Mouse (Mus musculus) large intestine, adult 2 months (tissue): ENCODE measurements around the gene Mrps27. TPM values are rescaled to one million over a fixed set of nuclear protein-coding genes. Genes with fewer than 3 reads are reported as not detected.

Experiments used
- DNase-seq: peaks from one replicate; pipeline ENCODE4 v3.0.0-alpha.2; 2012; ENCODE audit warnings: low read depth, low spot score
- WGBS: fragments of 180-500 bp; shearing (Covaris S2); methylation state at CpG from one replicate; pipeline ENCODE4 v1.1.7; 2018; 5-methylcytosine and 5-hydroxymethylcytosine counted together
- polyA plus RNA-seq: library from polyadenylated mRNA; depleted of rRNA; stranded (reverse); fragments of >200 nt; gene quantifications from 2 replicates; pipeline ENCODE4 v1.2.3, GENCODE M21; 2012

The Mrps27 gene
- polyA plus RNA-seq, 1 experiment = 18.2 TPM

- WGBS = 79% methylated on average over 7 of the region's 7 CpGs
- no peak for DNase-seq
These were observed 40.1 kb downstream of the Mrps27 start for GRCm38 (mm10) chr13:99384555-99385203.

GRCm38 (mm10) chr13:99385911-99386310, 41.3 kb downstream of the Mrps27 start:
- WGBS = 88% methylated on average over 6 of the region's 6 CpGs
- no peak for DNase-seq

GRCm38 (mm10) chr13:99386341-99386740, 41.8 kb downstream of the Mrps27 start:
- 91% methylated on average over 7 of the region's 7 CpGs for WGBS
- DNase-seq = no peak

GRCm38 (mm10) chr13:99387901-99388811, 43.6 kb downstream of the Mrps27 start:
- no peak for DNase-seq
- WGBS = 76% methylated on average over 7 of the region's 7 CpGs

- DNase-seq = no peak
- WGBS = 65% methylated on average over 3 of the region's 3 CpGs
These were observed 46.8 kb downstream of the Mrps27 start for GRCm38 (mm10) chr13:99391417-99391816.

- WGBS = 88% methylated on average over 3 of the region's 3 CpGs
- no peak for DNase-seq
These were observed 48.5 kb downstream of the Mrps27 start for GRCm38 (mm10) chr13:99393128-99393527.

- 76% methylated on average over 3 of the region's 3 CpGs for WGBS
- DNase-seq = no peak
These were observed 50.1 kb downstream of the Mrps27 start for GRCm38 (mm10) chr13:99394694-99395093.

GRCm38 (mm10) chr13:99395531-99395930, 50.9 kb downstream of the Mrps27 start:
- no peak for DNase-seq
- 88% methylated on average over 12 of the region's 12 CpGs for WGBS

GRCm38 (mm10) chr13:99397228-99397627, 52.6 kb downstream of the Mrps27 start:
- WGBS = 88% methylated on average over 7 of the region's 7 CpGs
- no peak for DNase-seq

- DNase-seq = peak; percentile 24
- WGBS = 56% methylated on average over 12 of the region's 12 CpGs
These were observed 53.6 kb downstream of the Mrps27 start for GRCm38 (mm10) chr13:99398149-99398701.

- DNase-seq = no peak
- WGBS = 78% methylated on average over 4 of the region's 4 CpGs
These were observed 54.8 kb downstream of the Mrps27 start for GRCm38 (mm10) chr13:99399373-99399772.

GRCm38 (mm10) chr13:99409216-99409615, 64.6 kb downstream of the Mrps27 start:
- no peak for DNase-seq
- WGBS = 75% methylated on average over 2 of the region's 2 CpGs

- 79% methylated on average over 14 of the region's 14 CpGs for WGBS
- DNase-seq = no peak
These were observed 66.3 kb downstream of the Mrps27 start for GRCm38 (mm10) chr13:99410611-99411515.

GRCm38 (mm10) chr13:99411761-99412160, 67.2 kb downstream of the Mrps27 start:
- no peak for DNase-seq
- 94% methylated on average over 3 of the region's 3 CpGs for WGBS

- DNase-seq = no peak
- WGBS = 56% methylated on average over 11 of the region's 11 CpGs
These were observed 68.0 kb downstream of the Mrps27 start for GRCm38 (mm10) chr13:99412477-99413080.

- 81% methylated on average over 13 of the region's 13 CpGs for WGBS
- no peak for DNase-seq
These were observed 69.1 kb downstream of the Mrps27 start for GRCm38 (mm10) chr13:99413481-99414351.

GRCm38 (mm10) chr13:99414352-99414742, 69.8 kb downstream of the Mrps27 start:
- WGBS = 72% methylated on average over 10 of the region's 10 CpGs
- DNase-seq = no peak

- WGBS = 82% methylated on average over 9 of the region's 9 CpGs
- no peak for DNase-seq
These were observed 72.0 kb downstream of the Mrps27 start for GRCm38 (mm10) chr13:99416601-99417000.
